Mouse (Mus musculus): ENCODE data around the gene Fam69a. TPM values are rescaled to one million over a fixed set of nuclear protein-coding genes. Genes with fewer than 3 reads are reported as not detected.

Fam69a gene
- polyA plus RNA-seq, 1 experiment from 2014 or later: 18.1 TPM

DNA sequence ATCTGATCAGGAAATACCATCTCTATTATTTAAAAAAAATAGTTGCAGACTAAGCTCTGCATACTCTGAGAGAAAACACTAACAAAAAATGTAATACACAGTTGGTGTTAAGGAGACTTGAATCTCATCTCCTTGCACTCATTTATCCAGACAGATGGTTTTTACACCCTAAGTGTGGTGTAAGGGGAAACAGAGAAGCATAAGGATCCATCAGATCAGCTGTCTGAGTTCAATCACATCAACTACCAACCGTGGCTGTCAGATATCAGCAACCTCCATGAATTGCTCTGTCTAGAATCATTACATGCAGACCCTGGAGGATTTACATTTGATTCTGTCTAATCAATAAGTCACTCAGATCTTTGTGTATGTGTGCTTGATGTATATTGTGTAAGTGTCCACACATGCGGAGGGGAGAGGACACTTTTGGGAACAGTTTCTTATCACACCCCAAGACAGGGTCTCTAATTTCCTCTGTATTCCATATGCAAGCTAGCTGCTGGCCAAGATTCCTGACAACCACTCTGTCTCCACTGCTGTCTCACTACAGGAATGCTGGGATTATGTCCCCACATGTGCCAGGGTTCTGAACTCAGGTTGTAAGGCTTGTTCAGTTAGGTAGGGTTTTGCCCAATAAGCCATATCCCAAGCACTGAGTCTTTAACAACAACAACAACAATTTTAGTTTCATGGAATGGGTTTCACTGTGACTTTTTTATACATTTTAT, 22.7 kb downstream of the Fam69a start:
- H3K9ac ChIP-seq (ENCODE audit: low read length): no peak overlapping the region
- H3K27me3 ChIP-seq (ENCODE audit: control insufficient read depth, insufficient read depth, low read length): no peaks in the 10 kb centered on the region; the same call in 1 of the 2 replicates
- H3K36me3 ChIP-seq (ENCODE audit: control insufficient read depth, insufficient read depth, low read length): no peaks in the 10 kb centered on the region
- no peaks in the 10 kb centered on the region for H3K4me1 ChIP-seq (replicated peaks; ENCODE audit: control insufficient read depth, insufficient read depth, low read length)
- no peak for ATAC-seq (replicated peaks; ENCODE audit: low FRiP score)
- WGBS: 89% methylated on average over 2 of the region's 2 CpGs
- H3K27ac ChIP-seq (ENCODE audit: low read depth, low read length): no peak overlapping the region
- no peak for DNase-seq (ENCODE audit: low spot score)
- no peak overlapping the region for H3K4me2 ChIP-seq (ENCODE audit: low read depth, low read length, severe bottlenecking)
- H3K4me3 ChIP-seq (ENCODE audit: low read depth, low read length): no peak overlapping the region
- no peaks in the 10 kb centered on the region for H3K9me3 ChIP-seq (ENCODE audit: control insufficient read depth, low read length)

- Histone ChIP-seq H3K27ac (ENCODE audit: low read depth, low read length) (no peak overlapping the region), H3K4me1 (replicated peaks; ENCODE audit: control insufficient read depth, insufficient read depth, low read length) (no peaks in the 10 kb centered on the region), H3K4me3 (ENCODE audit: low read depth, low read length) (no peak overlapping the region), H3K9me3 (ENCODE audit: control insufficient read depth, low read length) (no peaks in the 10 kb centered on the region), H3K4me2 (ENCODE audit: low read depth, low read length, severe bottlenecking) (no peak overlapping the region), H3K27me3 (ENCODE audit: control insufficient read depth, insufficient read depth, low read length) (no peaks in the 10 kb centered on the region; the same call in 1 of the 2 replicates), H3K9ac (ENCODE audit: low read length) (no peak overlapping the region), H3K36me3 (ENCODE audit: control insufficient read depth, insufficient read depth, low read length) (no peaks in the 10 kb centered on the region)
- DNase-seq (ENCODE audit: low spot score) (no peak), ATAC-seq (replicated peaks; ENCODE audit: low FRiP score) (no peak)
- 88% methylated on average over 16 of the region's 16 CpGs for WGBS
Observed at GRCm38 (mm10) chr5:107961438-107962251, 25.2 kb downstream of the Fam69a start.

GRCm38 (mm10) chr5:107960532-107961202, 26.2 kb downstream of the Fam69a start:
- H3K27ac ChIP-seq (ENCODE audit: low read depth, low read length): no peak overlapping the region
- H3K36me3 ChIP-seq (ENCODE audit: control insufficient read depth, insufficient read depth, low read length): no peaks in the 10 kb centered on the region
- H3K4me1 ChIP-seq (replicated peaks; ENCODE audit: control insufficient read depth, insufficient read depth, low read length): no peaks in the 10 kb centered on the region
- no peak overlapping the region for H3K4me3 ChIP-seq (ENCODE audit: low read depth, low read length)
- H3K27me3 ChIP-seq (ENCODE audit: control insufficient read depth, insufficient read depth, low read length): no peaks in the 10 kb centered on the region; the same call in 1 of the 2 replicates
- no peak for DNase-seq (ENCODE audit: low spot score)
- H3K9ac ChIP-seq (ENCODE audit: low read length): no peak overlapping the region
- H3K9me3 ChIP-seq (ENCODE audit: control insufficient read depth, low read length): no peaks in the 10 kb centered on the region
- no peak overlapping the region for H3K4me2 ChIP-seq (ENCODE audit: low read depth, low read length, severe bottlenecking)
- ATAC-seq (replicated peaks; ENCODE audit: low FRiP score): no peak
- 83% methylated on average over 14 of the region's 14 CpGs for WGBS

- Histone ChIP-seq H3K27me3 (ENCODE audit: control insufficient read depth, insufficient read depth, low read length) (no peaks in the 10 kb centered on the region; the same call in 1 of the 2 replicates), H3K4me3 (ENCODE audit: low read depth, low read length) (no peak overlapping the region), H3K9me3 (ENCODE audit: control insufficient read depth, low read length) (no peaks in the 10 kb centered on the region), H3K4me1 (replicated peaks; ENCODE audit: control insufficient read depth, insufficient read depth, low read length) (no peaks in the 10 kb centered on the region), H3K27ac (ENCODE audit: low read depth, low read length) (no peak overlapping the region), H3K4me2 (ENCODE audit: low read depth, low read length, severe bottlenecking) (no peak overlapping the region), H3K36me3 (ENCODE audit: control insufficient read depth, insufficient read depth, low read length) (no peaks in the 10 kb centered on the region), H3K9ac (ENCODE audit: low read length) (no peak overlapping the region)
- WGBS: 87% methylated on average over 8 of the region's 8 CpGs
- DNase-seq (ENCODE audit: low spot score): no peak
- no peak for ATAC-seq (replicated peaks; ENCODE audit: low FRiP score)
Observed at GRCm38 (mm10) chr5:107959624-107960300, 27.1 kb downstream of the Fam69a start.

- H3K9ac ChIP-seq (ENCODE audit: low read length): no peak overlapping the region
- no peaks in the 10 kb centered on the region for H3K4me1 ChIP-seq (replicated peaks; ENCODE audit: control insufficient read depth, insufficient read depth, low read length)
- no peak overlapping the region for H3K4me2 ChIP-seq (ENCODE audit: low read depth, low read length, severe bottlenecking)
- ATAC-seq (replicated peaks; ENCODE audit: low FRiP score) (no peak), DNase-seq (ENCODE audit: low spot score) (no peak)
- H3K27me3 ChIP-seq (ENCODE audit: control insufficient read depth, insufficient read depth, low read length): no peaks in the 10 kb centered on the region
- no peak overlapping the region for H3K4me3 ChIP-seq (ENCODE audit: low read depth, low read length)
- H3K9me3 ChIP-seq (ENCODE audit: control insufficient read depth, low read length): no peaks in the 10 kb centered on the region
- no peaks in the 10 kb centered on the region for H3K36me3 ChIP-seq (ENCODE audit: control insufficient read depth, insufficient read depth, low read length)
- 84% methylated on average over 5 of the region's 5 CpGs for WGBS
- H3K27ac ChIP-seq (ENCODE audit: low read depth, low read length): no peak overlapping the region
Observed at GRCm38 (mm10) chr5:107950643-107951042, 36.2 kb downstream of the Fam69a start.

DNA sequence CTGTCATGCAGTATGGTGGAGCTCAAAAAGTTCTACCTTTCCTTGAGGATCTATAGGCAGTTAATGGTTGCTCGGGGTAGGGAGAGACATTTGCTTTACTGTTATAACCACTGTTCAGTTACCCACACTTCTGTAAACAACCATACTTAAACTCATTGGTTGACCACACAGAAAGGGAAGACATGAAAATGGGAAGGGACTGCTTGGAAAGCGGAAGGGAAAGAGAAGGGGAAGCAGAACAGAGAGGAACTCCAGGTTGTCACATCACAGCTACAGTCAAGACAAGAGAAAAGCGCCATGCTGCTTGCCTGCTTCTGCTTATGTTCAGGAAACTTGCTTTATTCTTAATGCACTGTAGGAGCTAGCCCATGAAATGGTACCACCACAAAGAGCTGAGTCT, 37.3 kb downstream of the Fam69a start:
- H3K27me3 ChIP-seq (ENCODE audit: control insufficient read depth, insufficient read depth, low read length): no peaks in the 10 kb centered on the region
- H3K36me3 ChIP-seq (ENCODE audit: control insufficient read depth, insufficient read depth, low read length): no peaks in the 10 kb centered on the region
- H3K4me3 ChIP-seq (ENCODE audit: low read depth, low read length): no peak overlapping the region
- H3K9me3 ChIP-seq (ENCODE audit: control insufficient read depth, low read length): no peaks in the 10 kb centered on the region
- H3K9ac ChIP-seq (ENCODE audit: low read length): no peak overlapping the region
- DNase-seq (ENCODE audit: low spot score) (no peak), ATAC-seq (replicated peaks; ENCODE audit: low FRiP score) (no peak)
- WGBS: 85% methylated on average over 3 of the region's 3 CpGs
- no peak overlapping the region for H3K4me2 ChIP-seq (ENCODE audit: low read depth, low read length, severe bottlenecking)
- no peak overlapping the region for H3K27ac ChIP-seq (ENCODE audit: low read depth, low read length)
- H3K4me1 ChIP-seq (replicated peaks; ENCODE audit: control insufficient read depth, insufficient read depth, low read length): no peaks in the 10 kb centered on the region

GRCm38 (mm10) chr5:107948899-107949298, 38.0 kb downstream of the Fam69a start:
- H3K36me3 ChIP-seq (ENCODE audit: control insufficient read depth, insufficient read depth, low read length): no peaks in the 10 kb centered on the region
- H3K4me1 ChIP-seq (replicated peaks; ENCODE audit: control insufficient read depth, insufficient read depth, low read length): no peaks in the 10 kb centered on the region
- DNase-seq (ENCODE audit: low spot score) (no peak), ATAC-seq (replicated peaks; ENCODE audit: low FRiP score) (no peak)
- no peaks in the 10 kb centered on the region for H3K9me3 ChIP-seq (ENCODE audit: control insufficient read depth, low read length)
- WGBS: 92% methylated on average over 1 of the region's 1 CpGs
- no peak overlapping the region for H3K27ac ChIP-seq (ENCODE audit: low read depth, low read length)
- no peak overlapping the region for H3K9ac ChIP-seq (ENCODE audit: low read length)
- H3K4me2 ChIP-seq (ENCODE audit: low read depth, low read length, severe bottlenecking): no peak overlapping the region
- H3K4me3 ChIP-seq (ENCODE audit: low read depth, low read length): no peak overlapping the region
- no peaks in the 10 kb centered on the region for H3K27me3 ChIP-seq (ENCODE audit: control insufficient read depth, insufficient read depth, low read length)

DNA sequence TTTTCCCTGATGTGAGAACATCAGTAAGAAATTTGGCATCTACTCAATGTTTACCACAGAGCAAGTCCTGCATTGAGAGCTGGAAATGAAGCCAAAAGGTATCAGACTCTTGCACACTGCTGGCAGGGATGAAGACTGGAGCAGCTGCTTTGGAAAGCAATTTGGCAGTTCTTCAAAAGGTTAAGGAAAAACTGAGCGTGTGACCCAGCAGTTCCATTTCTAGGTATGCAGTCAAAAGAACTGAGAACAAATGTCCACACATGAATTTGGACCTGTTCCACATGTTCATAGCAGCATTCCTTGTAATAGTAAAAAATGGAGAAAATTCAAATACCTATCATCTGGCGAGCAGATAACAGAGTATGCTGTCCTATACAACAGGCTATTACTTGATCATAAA, 39.3 kb downstream of the Fam69a start:
- Histone ChIP-seq H3K4me2 (ENCODE audit: low read depth, low read length, severe bottlenecking) (no peak overlapping the region), H3K27me3 (ENCODE audit: control insufficient read depth, insufficient read depth, low read length) (no peaks in the 10 kb centered on the region), H3K9ac (ENCODE audit: low read length) (no peak overlapping the region), H3K27ac (ENCODE audit: low read depth, low read length) (no peak overlapping the region), H3K4me3 (ENCODE audit: low read depth, low read length) (no peak overlapping the region), H3K4me1 (replicated peaks; ENCODE audit: control insufficient read depth, insufficient read depth, low read length) (no peaks in the 10 kb centered on the region), H3K9me3 (ENCODE audit: control insufficient read depth, low read length) (no peaks in the 10 kb centered on the region), H3K36me3 (ENCODE audit: control insufficient read depth, insufficient read depth, low read length) (no peaks in the 10 kb centered on the region)
- 91% methylated on average over 2 of the region's 2 CpGs for WGBS
- no peak for DNase-seq (ENCODE audit: low spot score)
- ATAC-seq (replicated peaks; ENCODE audit: low FRiP score): no peak

All from forebrain, embryonic 11.5 days (tissue).